Mouse (Mus musculus) myocyte (in vitro differentiated cells): ENCODE measurements around the gene Gm28230. TPM values are rescaled to one million over a fixed set of nuclear protein-coding genes. Genes with fewer than 3 reads are reported as not detected.

Experiments used
- H3K27me3 ChIP-seq: one replicate; pipeline ENCODE4 v1.6.1; 2011; ENCODE audit not compliant: control insufficient read depth, insufficient read depth, insufficient read length
- H3K36me3 ChIP-seq: one replicate; pipeline ENCODE4 v1.6.1; 2011; ENCODE audit not compliant: control insufficient read depth, insufficient read depth
- H3K4me2 ChIP-seq: one replicate; pipeline ENCODE4 v1.6.1; 2011; ENCODE audit warnings: low read depth, control low read depth
- H3K4me3 ChIP-seq: one replicate; pipeline ENCODE4 v1.5.1; 2011; ENCODE audit warnings: mild to moderate bottlenecking, control low read depth, moderate library complexity
- H3K79me2 ChIP-seq: one replicate; pipeline ENCODE4 v1.6.1; 2011; ENCODE audit not compliant: control insufficient read depth, insufficient read depth
- H3ac ChIP-seq: one replicate; pipeline ENCODE4 v1.6.1; 2011; ENCODE audit not compliant: control insufficient read depth, insufficient read length
- CEBPB ChIP-seq: IDR thresholded peaks from 2 replicates; pipeline ENCODE4 v1.6.1; 2011; ENCODE audit warnings: mild to moderate bottlenecking, moderate library complexity; ENCODE audit not compliant: poor library complexity, insufficient read depth, severe bottlenecking
- E2F4 ChIP-seq: IDR thresholded peaks from one replicate; pipeline ENCODE4 v1.6.1; 2011; ENCODE audit warnings: mild to moderate bottlenecking, control low read depth, moderate library complexity; ENCODE audit not compliant: insufficient read depth
- MAX ChIP-seq: IDR thresholded peaks from one replicate; pipeline ENCODE4 v1.6.1; 2011; ENCODE audit warnings: low read depth, mild to moderate bottlenecking, control low read depth
- MYOD1 ChIP-seq, 3 experiments: IDR thresholded peaks; one replicate each; pipeline ENCODE4 v1.6.1; 2011; ENCODE audit warnings: control low read depth in 2 of 3, low read depth in 2 of 3, mild to moderate bottlenecking in 2 of 3, moderate library complexity in 1 of 3; ENCODE audit not compliant: insufficient read length in 2 of 3, control insufficient read depth in 1 of 3
- MYOG ChIP-seq, 3 experiments: IDR thresholded peaks; one replicate each; pipeline ENCODE4 v1.6.1; 2011; ENCODE audit warnings: control low read depth in 2 of 3, low read depth in 2 of 3, mild to moderate bottlenecking in 2 of 3; ENCODE audit not compliant: insufficient read length in 2 of 3, control insufficient read depth in 1 of 3, insufficient read depth in 1 of 3
- POLR2A ChIP-seq: IDR thresholded peaks from one replicate; pipeline ENCODE4 v1.6.1; 2011; ENCODE audit warnings: low read depth, mild to moderate bottlenecking, control low read depth, moderate library complexity; ENCODE audit not compliant: insufficient read length
- POLR2AphosphoS2 ChIP-seq: IDR thresholded peaks from one replicate; pipeline ENCODE4 v1.6.1; 2011; ENCODE audit warnings: low read depth, control low read depth; ENCODE audit not compliant: insufficient read length
- REST ChIP-seq: IDR thresholded peaks from one replicate; pipeline ENCODE4 v1.6.1; 2011; ENCODE audit warnings: mild to moderate bottlenecking, control low read depth, moderate library complexity; ENCODE audit not compliant: insufficient read depth, insufficient read length
- SRF ChIP-seq: IDR thresholded peaks from one replicate; pipeline ENCODE4 v1.6.1; 2011; ENCODE audit warnings: low read depth; ENCODE audit not compliant: control insufficient read depth, insufficient read length
- TCF12 ChIP-seq: IDR thresholded peaks from one replicate; pipeline ENCODE4 v1.6.1; 2011; ENCODE audit warnings: mild to moderate bottlenecking, control low read depth; ENCODE audit not compliant: poor library complexity, insufficient read depth, severe bottlenecking
- TCF3 ChIP-seq: IDR thresholded peaks from one replicate; pipeline ENCODE4 v1.6.1; 2011; ENCODE audit warnings: low read depth, control low read depth; ENCODE audit not compliant: insufficient read length
- USF1 ChIP-seq: IDR thresholded peaks from one replicate; pipeline ENCODE4 v1.6.1; 2011; ENCODE audit warnings: low read depth, mild to moderate bottlenecking, control low read depth, moderate library complexity
- polyA plus RNA-seq: library from polyadenylated mRNA; unstranded; fragments of >200 nt; fragmentation: generic; extraction: Trizol; gene quantifications from one replicate; pipeline ENCODE4 v1.2.1, GENCODE M21; 2012; ENCODE audit warnings: missing spikeins

Gm28230 gene
- polyA plus RNA-seq, 1 experiment, result not detected

DNA sequence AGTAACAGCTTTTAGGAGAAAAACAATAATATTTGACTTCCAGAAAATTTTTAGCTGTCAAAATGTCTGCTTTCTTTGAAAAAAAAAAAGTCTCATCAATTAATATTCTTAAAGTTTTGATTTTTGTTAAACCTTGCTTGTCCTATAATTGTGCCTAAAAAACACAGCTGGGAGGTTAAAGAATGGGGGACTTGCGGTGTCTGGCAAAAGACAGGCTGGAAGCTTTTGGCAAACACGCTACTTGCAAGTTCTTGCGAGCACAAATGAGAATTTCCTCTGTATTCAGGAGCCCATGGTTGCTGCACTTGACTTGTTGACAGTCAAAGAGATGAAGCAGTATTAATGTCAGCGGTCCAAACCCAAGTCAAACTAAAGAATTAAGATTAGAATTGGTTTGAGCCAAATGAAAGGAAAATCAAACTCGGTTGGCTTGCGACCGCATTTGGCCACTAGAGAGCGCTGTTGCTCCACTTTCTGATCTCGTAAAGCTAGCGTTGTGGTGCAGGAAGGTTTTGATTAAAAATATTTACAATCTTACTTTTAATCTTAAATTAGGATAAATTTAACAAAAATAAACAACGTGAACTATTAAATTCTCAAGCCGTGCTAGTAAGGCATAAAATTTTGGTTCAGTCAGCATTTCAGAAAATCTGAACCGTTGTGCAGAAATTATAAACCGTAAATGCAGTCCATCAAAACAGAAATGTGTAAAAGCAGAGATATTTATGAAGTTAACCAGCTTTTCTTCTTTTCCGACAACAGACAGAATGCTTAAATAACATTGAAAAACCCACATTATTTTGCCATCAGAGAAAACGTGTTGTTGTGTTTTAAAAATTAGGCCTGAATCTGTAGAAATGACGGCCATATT lies 24.3 kb upstream of the Gm28230 start:
- no peaks in the 10 kb centered on the region for H3K36me3 ChIP-seq
- H3K27me3 ChIP-seq, result peaks cover 60% of the 10 kb centered on the region
- TF ChIP-seq MYOG (IDR thresholded peaks at IDR 0.05; ENCODE audit: control insufficient read depth in 1 of 3, insufficient read depth in 1 of 3, insufficient read length in 2 of 3, low read depth in 2 of 3) (no peak), POLR2AphosphoS2 (no peak), POLR2A (no peak), E2F4 (no peak), TCF12 (no peak)
- peak overlapping the region; percentile 24 for H3K4me2 ChIP-seq
- no peak overlapping the region for H3K4me3 ChIP-seq
- H3ac ChIP-seq, result no peak overlapping the region
- no peaks in the 10 kb centered on the region for H3K79me2 ChIP-seq

DNA sequence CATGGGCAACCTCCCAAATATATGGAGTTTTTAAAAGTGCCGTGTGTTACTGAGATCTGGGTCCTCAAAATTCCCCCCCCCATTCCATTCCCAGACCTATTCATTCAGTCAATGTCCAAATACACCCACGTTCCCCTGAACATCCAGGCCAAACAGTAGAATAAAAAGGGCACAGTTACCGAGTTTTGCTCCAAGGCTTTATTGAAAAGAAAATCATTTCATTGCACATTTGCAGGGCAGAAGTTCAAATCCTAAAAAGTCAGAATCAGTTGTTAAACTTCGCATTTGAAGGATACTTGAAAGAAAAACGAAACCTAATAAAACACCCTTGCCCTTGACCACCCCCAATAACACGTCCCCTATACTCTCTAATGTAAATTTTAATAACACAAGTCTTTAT lies 23.7 kb upstream of the Gm28230 start:
- no peak for TF ChIP-seq MAX
- TF ChIP-seq CEBPB, result no peak
- no peak for TF ChIP-seq USF1
- no peak for TF ChIP-seq POLR2AphosphoS2
- no peak for TF ChIP-seq POLR2A
- TF ChIP-seq E2F4, result no peak
- no peak for TF ChIP-seq MYOG (IDR thresholded peaks at IDR 0.05; ENCODE audit: control insufficient read depth in 1 of 3, insufficient read depth in 1 of 3, insufficient read length in 2 of 3, low read depth in 2 of 3)
- TF ChIP-seq TCF3, result no peak
- no peak for TF ChIP-seq SRF
- TF ChIP-seq MYOD1 (IDR thresholded peaks at IDR 0.05; ENCODE audit: control insufficient read depth in 1 of 3, insufficient read length in 2 of 3, low read depth in 2 of 3), result no peak
- TF ChIP-seq TCF12, result no peak
- no peak for TF ChIP-seq REST
- Histone ChIP-seq H3K27me3 (peaks cover 59% of the 10 kb centered on the region), H3K36me3 (no peaks in the 10 kb centered on the region), H3K4me3 (no peak overlapping the region), H3K4me2 (no peak overlapping the region), H3K79me2 (no peaks in the 10 kb centered on the region), H3ac (no peak overlapping the region)

DNA sequence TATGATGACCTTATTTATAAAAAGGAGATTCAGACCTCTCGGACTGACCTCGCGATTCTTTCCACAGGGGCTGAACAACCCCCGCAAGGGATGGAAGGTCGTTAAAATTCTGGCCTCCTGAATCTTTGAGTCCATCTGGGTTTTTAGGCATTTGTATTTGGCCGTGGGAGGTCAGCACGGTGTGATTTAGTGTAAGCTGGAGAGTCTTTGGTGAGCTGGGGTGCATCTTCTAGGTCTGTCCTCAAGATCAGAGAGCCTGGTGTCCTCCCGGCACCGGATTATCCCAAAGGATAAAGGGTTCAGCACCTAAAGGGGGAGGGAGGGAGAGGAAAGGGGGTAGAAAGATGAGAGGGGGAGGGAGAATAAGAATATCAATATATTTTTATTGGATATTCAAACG lies 23.2 kb upstream of the Gm28230 start:
- no peak overlapping the region for H3ac ChIP-seq
- no peaks in the 10 kb centered on the region for H3K36me3 ChIP-seq
- no peak overlapping the region for H3K4me3 ChIP-seq
- H3K79me2 ChIP-seq, result no peaks in the 10 kb centered on the region
- TF ChIP-seq MYOG (IDR thresholded peaks at IDR 0.05; ENCODE audit: control insufficient read depth in 1 of 3, insufficient read depth in 1 of 3, insufficient read length in 2 of 3, low read depth in 2 of 3) (no peak), POLR2AphosphoS2 (no peak), USF1 (no peak), SRF (no peak), POLR2A (no peak), MAX (no peak), CEBPB (no peak), TCF3 (no peak)
- peaks cover 55% of the 10 kb centered on the region for H3K27me3 ChIP-seq
- H3K4me2 ChIP-seq, result no peak overlapping the region

DNA sequence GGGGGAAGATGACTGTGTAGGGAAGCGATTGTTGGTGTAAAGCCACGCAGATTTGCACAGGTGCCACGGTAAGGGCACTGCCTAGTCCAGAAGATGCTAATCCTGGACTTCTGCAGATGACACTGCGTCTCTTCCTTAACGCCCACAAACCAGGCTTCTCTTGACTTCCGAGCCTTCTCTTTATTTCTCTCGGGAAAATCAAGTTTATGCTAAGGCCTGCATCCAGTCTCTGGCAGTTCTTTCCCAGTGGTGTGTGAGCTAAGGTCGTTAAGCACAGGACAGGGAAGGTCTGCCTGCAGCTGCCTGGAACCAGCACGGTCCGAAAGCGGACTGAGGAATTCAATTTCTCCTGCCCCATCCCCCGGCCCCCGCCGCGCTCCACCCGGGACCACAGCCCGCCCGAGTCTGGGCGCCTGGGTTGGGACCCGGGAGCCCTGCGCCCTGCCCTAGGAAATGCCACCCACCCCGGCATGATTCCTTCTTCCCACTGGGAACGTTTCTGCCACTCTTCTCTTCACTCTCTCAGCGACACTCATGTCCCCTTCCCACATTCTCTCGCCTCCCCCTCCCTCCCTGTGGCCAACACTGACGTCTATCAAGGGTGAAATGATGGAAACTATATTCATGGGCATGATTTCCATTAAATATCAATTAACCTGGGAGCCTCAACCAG lies 22.7 kb upstream of the Gm28230 start:
- peaks cover 50% of the 10 kb centered on the region for H3K27me3 ChIP-seq
- no peak overlapping the region for H3K4me3 ChIP-seq
- H3K79me2 ChIP-seq, result no peaks in the 10 kb centered on the region
- H3K36me3 ChIP-seq, result no peaks in the 10 kb centered on the region
- no peak overlapping the region for H3K4me2 ChIP-seq
- H3ac ChIP-seq, result no peak overlapping the region
- TF ChIP-seq MYOD1 (IDR thresholded peaks at IDR 0.05; ENCODE audit: control insufficient read depth in 1 of 3, insufficient read length in 2 of 3, low read depth in 2 of 3), result no peak

DNA sequence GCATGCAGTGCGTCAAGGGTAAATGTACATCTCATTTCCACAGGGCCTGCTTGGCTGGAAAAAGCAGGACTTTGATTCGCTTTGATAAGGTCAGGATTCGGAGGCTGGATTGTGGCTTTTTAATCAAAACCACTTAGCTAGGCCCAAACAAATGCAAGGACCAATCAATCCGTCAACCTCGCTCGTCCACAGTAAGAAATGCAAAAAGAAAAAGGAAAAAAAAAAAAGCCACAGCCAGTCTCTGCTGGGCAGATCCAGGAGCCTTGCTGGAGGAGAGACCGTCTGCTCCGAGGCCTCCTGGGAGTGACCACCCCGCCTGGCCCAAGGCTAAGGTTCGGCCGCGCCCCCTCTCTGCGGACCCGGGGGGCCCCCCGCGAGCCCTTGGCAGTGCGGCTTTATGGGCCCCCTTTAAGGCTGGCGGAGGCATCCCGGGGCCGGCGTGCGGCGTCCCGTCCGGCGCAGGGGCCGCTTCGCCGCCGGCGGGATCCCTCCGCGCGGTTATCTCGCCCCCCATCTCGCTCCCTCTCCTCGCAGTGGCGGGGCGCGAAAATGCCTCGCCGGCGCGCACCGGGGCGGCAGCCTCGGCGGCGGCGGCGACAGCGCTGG lies 22.0 kb upstream of the Gm28230 start, which contains the start of gene Hoxd8:
Hoxd8 (plus strand) TSS at position 223 of the 606 bp plus-strand sequence.
- H3K4me2 ChIP-seq, result no peak within 1 kb of the TSS
- no peak within 1 kb of the TSS for H3K4me3 ChIP-seq
- peaks cover 50% of the 10 kb centered on the region for H3K27me3 ChIP-seq
- H3K36me3 ChIP-seq, result no peaks in the 10 kb centered on the region
- H3ac ChIP-seq, result no peak within 1 kb of the TSS
- no peak for TF ChIP-seq E2F4
- TF ChIP-seq CEBPB, result no peak
- no peak for TF ChIP-seq MYOD1 (IDR thresholded peaks at IDR 0.05; ENCODE audit: control insufficient read depth in 1 of 3, insufficient read length in 2 of 3, low read depth in 2 of 3)
- TF ChIP-seq SRF, result no peak
- TF ChIP-seq MAX, result no peak
- no peak for TF ChIP-seq USF1
- no peak for TF ChIP-seq POLR2A
- TF ChIP-seq POLR2AphosphoS2, result no peak
- no peak for TF ChIP-seq MYOG (IDR thresholded peaks at IDR 0.05; ENCODE audit: control insufficient read depth in 1 of 3, insufficient read depth in 1 of 3, insufficient read length in 2 of 3, low read depth in 2 of 3)
- TF ChIP-seq TCF12, result no peak
- H3K79me2 ChIP-seq, result no peaks in the 10 kb centered on the region
